Mouse (Mus musculus) urinary bladder, adult 18-20 months (tissue): Measurements from ENCODE around the gene Sept12.
A peak's percentile ranks its signal among the peaks of the same experiment; 100 is the strongest.

Experiments
- DNase-seq, 2 experiments: peaks; one replicate each; pipeline ENCODE4 v3.0.0; 2022; ENCODE audit warnings: low spot score in 2 of 2, mixed read lengths in 2 of 2

Sept12 gene

DNA sequence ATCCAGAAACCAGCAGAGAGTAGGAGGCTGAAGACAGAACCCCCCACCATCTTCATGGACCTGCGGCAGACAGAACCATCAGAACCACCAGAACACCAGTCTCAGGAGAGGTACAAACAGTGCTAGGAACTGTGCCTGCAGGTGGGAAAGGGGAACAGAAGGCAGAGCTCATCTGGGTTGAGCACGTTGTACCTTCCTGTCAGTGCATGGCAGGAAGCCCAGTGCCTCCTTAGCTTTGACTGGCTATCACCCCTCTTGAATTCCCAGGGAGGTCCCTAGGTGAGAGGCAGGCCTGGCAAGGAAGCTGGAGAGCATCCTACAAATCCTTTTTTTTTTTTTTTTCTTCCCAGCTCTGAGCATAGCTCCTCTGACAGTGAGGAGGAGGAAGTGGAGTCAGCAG is 21.5 kb downstream of the Sept12 start:
- DNase-seq = no peak

DNA sequence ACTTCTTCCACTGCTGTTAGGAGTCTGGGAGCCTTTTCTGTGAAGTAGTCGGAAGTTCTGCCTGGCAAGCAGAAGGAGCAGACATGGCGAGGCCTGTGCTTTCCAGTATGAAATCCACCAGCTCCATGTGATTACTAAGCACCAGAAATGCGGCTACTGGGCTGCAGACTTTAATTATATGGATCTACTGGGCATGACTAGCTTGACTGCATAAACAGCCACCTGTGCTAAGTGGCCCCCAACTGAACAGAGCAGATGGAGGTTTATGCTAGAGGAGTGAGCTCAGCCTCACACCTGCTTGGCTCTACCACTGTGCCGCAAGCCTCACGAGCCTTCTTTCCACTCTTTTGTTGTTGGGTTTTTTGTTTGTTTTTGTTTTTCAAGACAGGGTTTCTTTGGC is 23.1 kb downstream of the Sept12 start:
- DNase-seq = no peak

DNA sequence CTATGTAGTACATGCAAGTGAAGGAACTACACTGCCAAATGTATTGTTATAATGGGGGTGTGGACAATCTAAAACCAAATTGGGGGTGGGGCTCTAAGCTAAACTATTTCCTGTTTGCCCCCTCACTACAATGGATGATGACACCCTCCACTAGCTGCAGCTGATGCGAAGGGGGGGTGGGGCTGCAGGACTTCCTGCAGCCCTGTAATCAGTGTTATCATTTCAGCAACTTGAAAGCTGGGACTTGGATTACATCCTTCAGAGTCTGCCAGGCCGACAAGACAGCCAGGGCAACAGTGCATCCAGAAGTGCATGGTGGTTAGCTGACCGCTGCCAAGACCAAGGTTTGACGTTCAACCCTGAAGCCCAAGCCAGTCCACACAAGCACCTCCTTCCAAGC is 26.0 kb downstream of the Sept12 start:
- DNase-seq = no peak

GRCm38 (mm10) chr16:4969055-4969843 is 28.4 kb downstream of the Sept12 start:
- no peak for DNase-seq

DNA sequence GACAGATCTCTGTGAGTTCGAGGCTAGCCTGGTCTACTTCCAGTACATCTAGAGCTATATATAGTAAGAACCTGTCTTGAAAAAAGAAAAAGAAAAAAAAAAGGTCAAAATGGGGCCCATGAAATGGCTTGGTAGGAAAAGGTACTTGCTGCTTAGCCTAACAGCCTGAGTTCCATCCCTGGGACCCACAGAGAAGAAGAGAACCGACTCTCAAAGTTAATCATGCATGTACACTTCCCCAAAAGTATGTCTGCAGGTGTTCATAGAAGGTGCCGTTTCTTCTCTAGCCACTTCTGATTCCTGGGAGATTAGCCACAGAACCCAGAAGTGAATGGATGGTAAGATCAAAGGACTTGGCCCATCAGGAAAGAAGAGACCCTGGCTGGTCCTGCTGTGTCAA is 29.2 kb downstream of the Sept12 start:
- DNase-seq = no peak

DNA sequence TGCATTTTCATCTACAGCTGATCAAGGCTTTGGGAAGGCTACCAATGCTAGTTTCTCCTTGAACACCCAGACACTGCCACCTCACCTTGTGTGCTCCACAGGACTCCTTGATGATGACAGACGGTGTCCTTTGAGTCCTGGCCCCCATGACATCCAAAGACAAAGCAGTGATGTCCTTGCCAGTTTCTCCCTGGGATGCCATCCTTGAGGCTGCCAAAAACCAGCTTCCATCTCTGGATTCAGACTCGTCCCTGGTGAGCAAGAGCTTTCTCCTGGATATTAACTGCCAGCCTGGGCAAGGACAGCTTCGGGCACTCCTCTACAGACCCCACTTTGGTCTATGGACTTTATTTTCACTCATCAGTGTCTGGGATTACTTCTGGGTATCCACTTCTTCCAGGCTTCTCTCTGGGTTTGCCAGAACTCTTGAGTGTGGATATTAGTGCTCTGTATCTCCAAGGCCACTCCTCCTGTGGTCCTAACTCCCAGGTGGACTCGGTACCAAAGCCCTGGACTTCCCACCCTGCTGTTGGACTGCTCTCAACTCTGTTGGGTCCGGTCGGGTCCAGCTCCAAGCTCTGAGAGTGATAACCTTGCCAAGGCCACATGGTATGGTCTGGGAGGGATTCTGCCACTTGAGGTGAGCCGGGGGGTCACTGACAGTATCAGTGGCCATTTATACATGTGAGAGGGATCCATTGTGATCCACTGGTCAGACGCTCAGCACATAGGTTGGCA is 32.1 kb downstream of the Sept12 start:
- no peak for DNase-seq

DNA sequence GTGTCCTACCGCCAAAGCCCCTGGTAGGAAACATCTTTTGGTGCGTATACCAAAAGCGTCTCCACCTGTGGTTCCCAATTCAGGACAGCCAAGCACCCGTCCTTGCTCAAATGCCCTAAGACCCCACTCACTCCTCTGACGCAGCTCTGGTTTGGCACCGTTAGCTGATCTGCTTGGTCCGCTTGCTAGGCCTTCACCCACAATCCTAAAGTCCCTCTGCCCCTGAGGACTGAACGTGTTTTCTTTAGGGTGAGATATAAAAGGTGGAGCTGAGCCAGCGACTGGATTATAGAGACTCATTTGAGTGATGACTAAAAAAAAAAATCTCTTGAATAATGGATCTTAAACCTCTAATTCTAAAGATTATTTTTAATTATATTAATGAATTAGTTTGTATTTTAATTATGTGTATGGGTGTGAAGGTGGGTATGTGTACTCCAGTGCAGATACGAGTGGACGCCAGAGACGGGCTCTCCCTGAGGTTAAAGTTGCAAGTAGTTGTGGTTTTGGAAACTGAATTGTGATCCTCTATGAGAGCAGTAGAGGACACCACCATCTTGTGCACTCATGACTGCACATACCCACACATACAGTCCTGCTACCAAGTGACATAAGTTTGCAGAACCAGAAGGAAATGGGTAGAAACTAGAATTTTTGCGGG is 32.8 kb downstream of the Sept12 start:
- no peak for DNase-seq

GRCm38 (mm10) chr16:4963797-4964709 is 33.6 kb downstream of the Sept12 start, which contains the start of gene Anks3:
Gene Anks3 (minus strand): TSS chr16:4964205.
- DNase-seq = peak; percentile 97

- DNase-seq = no peak
These were observed 34.3 kb downstream of the Sept12 start for GRCm38 (mm10) chr16:4963346-4963745.

GRCm38 (mm10) chr16:4960260-4960659 is 37.4 kb downstream of the Sept12 start:
- no peak for DNase-seq

GRCm38 (mm10) chr16:4957446-4957845 is 40.2 kb downstream of the Sept12 start:
- no peak for DNase-seq

GRCm38 (mm10) chr16:4956609-4957008 is 41.0 kb downstream of the Sept12 start:
- DNase-seq = no peak

DNA sequence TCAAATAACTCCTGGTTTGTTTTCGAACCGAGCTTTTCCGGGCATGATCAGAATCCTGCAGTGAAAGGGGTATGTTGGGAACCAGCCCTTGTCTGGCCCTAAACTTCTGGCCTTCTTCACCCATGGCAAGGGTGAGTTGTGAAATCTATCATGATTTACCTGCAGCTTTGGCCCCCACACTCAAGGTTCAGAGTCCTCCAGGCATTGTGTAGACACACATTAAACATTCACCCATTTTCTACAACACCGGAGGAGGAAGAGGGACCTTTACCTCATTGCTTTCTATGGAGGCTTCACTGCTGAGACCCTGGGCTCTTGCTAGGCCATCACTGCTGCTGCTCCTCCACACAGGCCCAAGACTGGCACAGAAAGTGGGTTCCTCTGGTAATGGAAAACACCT is 50.3 kb downstream of the Sept12 start:
- no peak for DNase-seq

GRCm38 (mm10) chr16:4946155-4946554 is 51.5 kb downstream of the Sept12 start:
- no peak for DNase-seq

- DNase-seq = no peak
These were observed 52.2 kb downstream of the Sept12 start for GRCm38 (mm10) chr16:4945415-4945814.

DNA sequence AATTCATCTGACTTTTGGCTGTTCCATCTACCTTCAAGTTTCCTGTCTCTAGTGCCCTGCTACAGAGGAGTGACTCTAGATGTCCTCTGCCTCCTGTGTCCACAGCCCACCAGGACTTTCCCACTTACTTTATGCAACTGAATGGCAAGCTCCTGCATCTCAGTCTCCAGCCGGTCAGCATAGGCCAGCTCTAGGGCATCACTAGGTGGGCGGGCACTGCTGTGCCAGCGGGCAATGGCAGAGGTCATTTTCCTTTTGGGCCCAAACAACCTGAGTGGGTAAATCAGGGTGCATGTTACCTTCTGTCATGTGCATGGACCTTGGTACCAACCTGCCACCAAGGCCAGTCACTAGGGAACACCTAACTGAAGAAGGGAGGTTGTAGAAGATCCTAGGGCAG is 54.2 kb downstream of the Sept12 start:
- no peak for DNase-seq

DNA sequence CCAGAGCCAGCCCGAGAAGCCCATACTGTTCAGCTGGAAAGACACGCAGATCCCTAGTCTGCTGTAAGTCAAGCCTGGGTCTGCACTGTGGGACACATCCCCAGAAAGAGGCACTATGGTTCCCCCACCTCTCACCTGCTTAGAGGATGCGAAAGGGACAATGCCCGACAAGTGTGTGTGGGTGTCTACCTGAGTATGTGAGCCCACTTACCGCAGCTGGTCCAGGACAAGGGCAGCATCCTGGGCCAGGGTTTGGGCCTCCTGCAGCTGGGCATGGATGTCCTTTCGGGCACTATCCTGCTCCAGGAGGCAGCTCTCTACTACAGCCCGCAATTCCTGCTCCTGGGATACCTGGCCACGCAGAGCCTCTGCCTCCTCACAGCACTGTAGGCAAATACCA is 54.8 kb downstream of the Sept12 start:
- no peak for DNase-seq

GRCm38 (mm10) chr16:4941016-4941415 is 56.6 kb downstream of the Sept12 start:
- DNase-seq = no peak

GRCm38 (mm10) chr16:4940311-4940850 is 57.3 kb downstream of the Sept12 start:
- DNase-seq = no peak

DNA sequence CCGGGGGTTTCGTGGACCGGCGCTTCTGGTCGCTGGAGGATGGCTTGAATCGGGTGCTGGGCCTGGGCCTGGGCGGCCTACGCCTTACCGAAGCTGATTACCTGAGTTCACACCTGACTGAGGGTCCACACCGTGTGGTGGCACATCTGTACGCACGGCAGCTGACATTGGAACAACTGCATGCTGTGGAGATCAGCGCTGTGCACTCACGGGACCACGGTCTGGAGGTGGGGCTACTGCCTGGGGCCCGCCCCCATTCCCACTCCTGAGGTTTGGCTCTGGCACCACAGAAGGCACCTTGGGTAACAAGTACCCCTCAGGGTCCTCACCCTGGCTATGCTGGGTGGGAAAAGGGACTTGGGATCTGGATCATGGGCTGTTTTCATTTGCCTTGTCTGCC is 58.2 kb downstream of the Sept12 start:
- no peak for DNase-seq

- DNase-seq = peak; percentile 94 to 96
These were observed 58.7 kb downstream of the Sept12 start for GRCm38 (mm10) chr16:4938989-4939388.
